Mouse (Mus musculus) lung, postnatal 0 days (tissue): ENCODE measurements at regions not wholly inside any gene's neighbourhood (a gene's known extent, or its start where the extent isn't known, plus 50 kb on each side); places are given as distances from the start of the nearest gene placed in this dataset.

Experiments used
- CTCF ChIP-seq: IDR thresholded peaks from 2 replicates; pipeline ENCODE4 v1.5.1; 2016; ENCODE audit warnings: antibody characterized with exemption, mild to moderate bottlenecking
- EP300 ChIP-seq: IDR thresholded peaks from 2 replicates; pipeline ENCODE4 v1.6.1; 2016; ENCODE audit warnings: antibody characterized with exemption, mild to moderate bottlenecking, control low read depth

- TF ChIP-seq CTCF, result no peak
- no peak for TF ChIP-seq EP300
Measured at GRCm38 (mm10) chrX:61652377-61652776, 56.9 kb upstream of the Ldoc1 start.
